9 mouse cellular contexts compared by ENCODE assay signal in genomic region chr11:86174173-86174572, GRCm38 (mm10). TPM values are rescaled to one million over a fixed set of nuclear protein-coding genes. Genes with fewer than 3 reads are reported as not detected.
DNase-seq lines count a peak whose midpoint lies in the region; ATAC-seq and TF ChIP-seq lines count a peak whose summit lies in the region.
"Had no signal": no experiment of that assay in that cellular context is flagged by ENCODE, and none has a peak within 500 bp of the region (broad histone marks: within the 10 kb centered on the region; RNA-seq: fewer than 3 reads in every experiment).

No protein-coding gene starts in this region.

- no peaks in the 10 kb centered on the region for H3K9me3 ChIP-seq in heart, embryonic 12.5 days (replicated peaks)
- H3K9me3 ChIP-seq: liver, embryonic 15.5 days had no signal

- no peak overlapping the region for H3K9ac ChIP-seq in heart, embryonic 12.5 days
- H3K9ac ChIP-seq: liver, embryonic 15.5 days had no signal

- WGBS in heart, embryonic 12.5 days: 50% methylated on average over 2 of the region's 2 CpGs

- no peak overlapping the region for H3K4me2 ChIP-seq in heart, embryonic 12.5 days
- H3K4me2 ChIP-seq: liver, embryonic 15.5 days had no signal

- ATAC-seq in heart, embryonic 12.5 days (ENCODE audit: insufficient number of reproducible peaks, low FRiP score): no peak

- H3K4me1 ChIP-seq in heart, embryonic 12.5 days (replicated peaks): no peaks in the 10 kb centered on the region

- no peak overlapping the region for H3K27ac ChIP-seq in heart, embryonic 12.5 days (ENCODE audit: poor library complexity, severe bottlenecking)
- no peak overlapping the region for H3K27ac ChIP-seq in left cerebral cortex, adult 2 months
- H3K27ac ChIP-seq: liver, embryonic 15.5 days had no signal

- intact Hi-C loops in left cerebral cortex, adult 2 months (cut with DNase I): loop anchor here (5.0 to 10.0 kb wide), 4 partner anchors 99 to 789 kb away; no protein-coding TSS in a partner anchor

- no peaks in the 10 kb centered on the region for H3K27me3 ChIP-seq in heart, embryonic 12.5 days (replicated peaks)
- H3K27me3 ChIP-seq: liver, embryonic 15.5 days had no signal

- TF ChIP-seq CTCF in left cerebral cortex, adult 2 months (IDR thresholded peaks at IDR 0.05): peak; percentile 83

- DNase-seq in heart, adult 11 months: peak; percentile 90
- DNase-seq in ES-CJ7 (ENCODE audit: low read depth, low spot score): peak; percentile 38
- DNase-seq in c-Kit-positive CD71-positive TER-119-positive erythroid progenitor cells, embryonic 14.5 days (ENCODE audit: low spot score): peak; percentile 45
- peak; percentile 20 to 46 for DNase-seq in gastrocnemius, postnatal 4 days (ENCODE audit: low spot score in 2 of 2)
- peak; percentile 36 to 40 for DNase-seq in left cerebral cortex, adult 2 months (ENCODE audit: extremely low spot score in 1 of 2, low spot score in 2 of 2)
- peak; percentile 54 for DNase-seq in ovary, postnatal 14 days (ENCODE audit: low spot score)
- DNase-seq in thymus, postnatal 36 days: peak; percentile 42 to 47

- no peak overlapping the region for H3K4me3 ChIP-seq in heart, embryonic 12.5 days
- no peak overlapping the region for H3K4me3 ChIP-seq in left cerebral cortex, adult 2 months
- H3K4me3 ChIP-seq: liver, embryonic 15.5 days had no signal

- H3K36me3 ChIP-seq in heart, embryonic 12.5 days: no peaks in the 10 kb centered on the region
- H3K36me3 ChIP-seq: liver, embryonic 15.5 days had no signal

RNA-seq across cellular contexts. Expression of gene Brip1, which starts 26.8 kb away (rescaled TPM):
- 5.2 and 5.8 TPM in 2 replicates for polyA plus RNA-seq in heart, embryonic 12.5 days (2016; fragmentation: Nextera tagmentation; extraction: Ambion mirVana)
- total RNA-seq in gastrocnemius, postnatal 4 days (2021): 1 to 10 TPM; 4.9 to 5.3 TPM
- total RNA-seq in left cerebral cortex, adult 2 months (2021): under 1 TPM; 0.12 to 0.20 TPM

Comparison
In these comparisons a context has a peak if more than half of its experiments do, and no peak if none do; other contexts are left out.
1. DNase-seq: peak in every context shown above with its lines; median percentile 90 in heart, adult 11 months; 54 in ovary, postnatal 14 days; 45 in c-Kit-positive CD71-positive TER-119-positive erythroid progenitor cells, embryonic 14.5 days; 44 in thymus, postnatal 36 days; 38 in ES-CJ7; 38 in left cerebral cortex, adult 2 months; 33 in gastrocnemius, postnatal 4 days.
2. RNA of gene Brip1, which starts 26.8 kb away (total RNA-seq): 4.9 to 5.3 TPM in gastrocnemius, postnatal 4 days; 0.12 to 0.20 TPM in left cerebral cortex, adult 2 months; every median in the first group is over 4 times any median in the second.